Mouse (Mus musculus): ENCODE results near the gene Atg2a. TPM values are rescaled to one million over a fixed set of nuclear protein-coding genes. Genes with fewer than 3 reads are reported as not detected.

Atg2a gene
- total and polyA plus RNA-seq, 3 experiments = 2.8 to 13.9 (median 9.5) TPM

- TF ChIP-seq UBTF (IDR thresholded peaks at IDR 0.05; ENCODE audit: low read depth, low read length) = peak; percentile 80
These were observed 35.3 kb downstream of the Atg2a start, which contains the start of gene Ehd1 (continued) for GRCm38 (mm10) chr19:6276426-6277421.

GRCm38 (mm10) chr19:6277661-6278438, 36.4 kb downstream of the Atg2a start:
- H3K4me3 ChIP-seq (replicated peaks in 1 of 3; ENCODE audit: low read depth in 2 of 3, low read length in 2 of 3, poor library complexity in 1 of 3) = peak overlapping the region; percentile 70 to 99 (median 99)
- dilution Hi-C loops (cut with MboI; ENCODE audit: extremely low pct_ligation_motif_present, extremely low pct_unique_long_range_greater_than_20kb, low sequenced_read_pairs) = no loop called here
- peak overlapping the region; percentile 69 for H3K4me2 ChIP-seq (ENCODE audit: insufficient read depth, low read depth, poor library complexity, severe bottlenecking)
- H3K9ac ChIP-seq (ENCODE audit: insufficient read depth, low read depth) = peak overlapping the region; percentile 92
- in situ Hi-C loops (cut with MboI; ENCODE audit: low pct_ligation_motif_present, low pct_unique_long_range_greater_than_20kb, low sequenced_read_pairs) = no loop called here
- peaks cover 22 to 54% of the 10 kb centered on the region in 2 experiments for H3K4me1 ChIP-seq (ENCODE audit: control insufficient read depth in 1 of 2, insufficient read depth in 2 of 2)
- peak; percentile 87 for DNase-seq (ENCODE audit: extremely low read depth)
- peaks cover 41 to 45% of the 10 kb centered on the region in 2 experiments for H3K36me3 ChIP-seq (replicated peaks in 1 of 2; ENCODE audit: control insufficient read depth in 1 of 2, insufficient read depth in 1 of 2, low read length in 1 of 2)
- no peaks in the 10 kb centered on the region for H3K9me3 ChIP-seq (replicated peaks; ENCODE audit: low read length)
- peak overlapping the region; percentile 99 for H3K27ac ChIP-seq (ENCODE audit: insufficient read depth, low read depth)
- no peaks in the 10 kb centered on the region for H3K27me3 ChIP-seq (replicated peaks)
- H3K79me2 ChIP-seq (replicated peaks; ENCODE audit: control insufficient read depth, extremely low read depth, insufficient read depth, poor library complexity, severe bottlenecking) = peaks cover 53% of the 10 kb centered on the region
- TF ChIP-seq MAX (IDR thresholded peaks at IDR 0.05; ENCODE audit: low read length) (no peak), MEF2A (IDR thresholded peaks at IDR 0.05; ENCODE audit: borderline replicate concordance, low read depth, low read length) (peak; percentile 50; the same call in 1 of the 2 replicates), GABPA (IDR thresholded peaks at IDR 0.05; ENCODE audit: insufficient replicate concordance, low read depth, low read length) (no peak), POLR2A (IDR thresholded peaks at IDR 0.05; ENCODE audit: low read depth, low read length) (peak; percentile 90), UBTF (IDR thresholded peaks at IDR 0.05; ENCODE audit: low read depth, low read length) (no peak; the same call in 1 of the 2 replicates), MAZ (IDR thresholded peaks at IDR 0.05; ENCODE audit: low read depth, low read length) (peak; percentile 14), MXI1 (IDR thresholded peaks at IDR 0.05; ENCODE audit: low read depth, low read length) (no peak; the same call in none of the 2 replicates), E2F4 (IDR thresholded peaks at IDR 0.05; ENCODE audit: insufficient replicate concordance, low read depth, low read length) (0 out of 2 replicates have a peak, but pooled peaks have one; percentile 40), PAX5 (IDR thresholded peaks at IDR 0.05; ENCODE audit: low read length) (no peak), KAT2A (IDR thresholded peaks at IDR 0.05; ENCODE audit: insufficient replicate concordance, low read length) (0 out of 2 replicates have a peak, but pooled peaks have one; percentile 48), IRF4 (IDR thresholded peaks at IDR 0.05; ENCODE audit: low read depth, low read length) (no peak; the same call in none of the 2 replicates), RAD21 (IDR thresholded peaks at IDR 0.05; ENCODE audit: low read depth, low read length) (no peak), CTCF (conservative IDR thresholded peaks at IDR 0.05 in 1 of 2, IDR thresholded peaks at IDR 0.05 in 1 of 2; ENCODE audit: low read depth in 2 of 2, low read length in 2 of 2) (no peak), TBP (conservative IDR thresholded peaks at IDR 0.05; ENCODE audit: low read depth, low read length) (peak; percentile 96), ZNF384 (IDR thresholded peaks at IDR 0.05; ENCODE audit: low read depth, low read length) (no peak), MYC (IDR thresholded peaks at IDR 0.05; ENCODE audit: low read depth, low read length) (no peak), CHD2 (IDR thresholded peaks at IDR 0.05; ENCODE audit: low read length) (0 out of 2 replicates have a peak, but pooled peaks have one; percentile 36), JUND (conservative IDR thresholded peaks at IDR 0.05; ENCODE audit: low read depth, low read length) (0 out of 2 replicates have a peak, but pooled peaks have one; percentile 7), POLR2AphosphoS2 (IDR thresholded peaks at IDR 0.05; ENCODE audit: low read depth, low read length) (peak; percentile 86), CHD1 (IDR thresholded peaks at IDR 0.05; ENCODE audit: low read depth, low read length) (peak; percentile 62; the same call in 1 of the 2 replicates), ELF1 (IDR thresholded peaks at IDR 0.05; ENCODE audit: low read depth, low read length) (no peak), BHLHE40 (IDR thresholded peaks at IDR 0.05; ENCODE audit: low read depth, low read length) (peak; percentile 62), NRF1 (IDR thresholded peaks at IDR 0.05; ENCODE audit: low read depth, low read length) (no peak), SIN3A (IDR thresholded peaks at IDR 0.05; ENCODE audit: low read length) (peak; percentile 75), TCF12 (IDR thresholded peaks at IDR 0.05; ENCODE audit: low read depth, low read length) (0 out of 2 replicates have a peak, but pooled peaks have one; percentile 30), ETS1 (conservative IDR thresholded peaks at IDR 0.05; ENCODE audit: low read depth, low read length) (peak; percentile 95), ZKSCAN1 (IDR thresholded peaks at IDR 0.05; ENCODE audit: borderline replicate concordance, low read depth, low read length) (no peak), EP300 (IDR thresholded peaks at IDR 0.05; ENCODE audit: low read length) (0 out of 2 replicates have a peak, but pooled peaks have one; percentile 8), ZMIZ1 (IDR thresholded peaks at IDR 0.05; ENCODE audit: low read depth, low read length) (peak; percentile 92), USF2 (conservative IDR thresholded peaks at IDR 0.05; ENCODE audit: low read depth, low read length) (no peak), NELFE (IDR thresholded peaks at IDR 0.05; ENCODE audit: low read depth, low read length) (peak; percentile 71), JUN (IDR thresholded peaks at IDR 0.05; ENCODE audit: insufficient read depth, low read depth, low read length) (no peak), HCFC1 (IDR thresholded peaks at IDR 0.05; ENCODE audit: low read depth, low read length) (no peak)
